Mouse (Mus musculus) kidney, postnatal 0 days (tissue): ENCODE measurements around the gene Pitpnm3. TPM values are rescaled to one million over a fixed set of nuclear protein-coding genes. Genes with fewer than 3 reads are reported as not detected.

ENCODE experiments used
- ATAC-seq: fragments of 200-750 bp; cut with Nextera tagmentation; replicated peaks from 2 replicates; pipeline ENCODE4 v1.8.0; 2017; ENCODE audit warnings: low read depth, moderate number of reproducible peaks, moderate TSS enrichment, moderate library complexity; ENCODE audit not compliant: low FRiP score
- DNase-seq: peaks from one replicate; pipeline ENCODE4 v3.0.0-alpha.2; 2016; ENCODE audit warnings: low spot score
- H3K27ac ChIP-seq: fragments of 300-500 bp; sonication (generic); 2 replicates; pipeline ENCODE4 v1.5.1; 2014; ENCODE audit warnings: mild to moderate bottlenecking
- H3K27me3 ChIP-seq: fragments of 300-500 bp; sonication (generic); 2 replicates; pipeline ENCODE4 v1.6.1; 2014; ENCODE audit warnings: low read length, mixed read lengths; ENCODE audit not compliant: insufficient read depth
- H3K36me3 ChIP-seq: fragments of 300-500 bp; sonication (generic); 2 replicates; pipeline ENCODE4 v1.6.1; 2014; ENCODE audit warnings: low read length, mixed read lengths; ENCODE audit not compliant: insufficient read depth
- H3K4me1 ChIP-seq: fragments of 300-500 bp; sonication (generic); replicated peaks from 2 replicates; pipeline ENCODE4 v1.6.1; 2014; ENCODE audit warnings: antibody characterized with exemption, low read length, mixed read lengths; ENCODE audit not compliant: insufficient read depth
- H3K4me2 ChIP-seq: fragments of 300-500 bp; sonication (generic); 2 replicates; pipeline ENCODE4 v1.6.1; 2014; ENCODE audit warnings: mild to moderate bottlenecking, low read length, moderate library complexity, mixed read lengths
- H3K4me3 ChIP-seq: fragments of 300-500 bp; sonication (generic); replicated peaks from 2 replicates; pipeline ENCODE4 v1.5.1; 2014; ENCODE audit warnings: low read depth, low read length
- H3K9ac ChIP-seq: fragments of 300-500 bp; sonication (generic); 2 replicates; pipeline ENCODE4 v1.6.1; 2014; ENCODE audit warnings: low read depth, low read length
- H3K9me3 ChIP-seq: fragments of 300-500 bp; sonication (generic); replicated peaks from 2 replicates; pipeline ENCODE4 v1.6.1; 2016; ENCODE audit warnings: low read length, inconsistent platforms, mixed read lengths
- CTCF ChIP-seq: IDR thresholded peaks from 2 replicates; pipeline ENCODE4 v1.5.1; 2016; ENCODE audit warnings: antibody characterized with exemption, low read depth, mild to moderate bottlenecking, moderate library complexity
- WGBS: fragments of 180-500 bp; shearing (Covaris S2); extraction: QIAGEN DNeasy Blood & Tissue Kit; methylation state at CpG from one replicate; pipeline ENCODE4 v1.1.7; 2014; 5-methylcytosine and 5-hydroxymethylcytosine counted together
- polyA plus RNA-seq: library from polyadenylated mRNA; unstranded; fragments of >200 nt; fragmentation: Nextera tagmentation; extraction: Ambion mirVana; gene quantifications from 2 replicates; pipeline ENCODE4 v1.2.1, GENCODE M21; 2015

Gene Pitpnm3
- polyA plus RNA-seq, 1 experiment from 2014 or later, result 0.42 TPM

- no peaks in the 10 kb centered on the region; the same call in 1 of the 2 replicates for H3K27me3 ChIP-seq
- H3K9ac ChIP-seq, result no peak overlapping the region
- DNase-seq (no peak), ATAC-seq (no peak)
- H3K36me3 ChIP-seq, result no peaks in the 10 kb centered on the region
- H3K4me2 ChIP-seq, result no peak overlapping the region
- no peak for TF ChIP-seq CTCF
- H3K4me3 ChIP-seq, result no peak overlapping the region
- no peaks in the 10 kb centered on the region for H3K4me1 ChIP-seq
- 18% methylated on average over 3 of the region's 3 CpGs for WGBS
- H3K9me3 ChIP-seq, result no peaks in the 10 kb centered on the region
- H3K27ac ChIP-seq, result no peak overlapping the region
Observed at GRCm38 (mm10) chr11:72095994-72096393, 39.6 kb downstream of the Pitpnm3 start.

DNA sequence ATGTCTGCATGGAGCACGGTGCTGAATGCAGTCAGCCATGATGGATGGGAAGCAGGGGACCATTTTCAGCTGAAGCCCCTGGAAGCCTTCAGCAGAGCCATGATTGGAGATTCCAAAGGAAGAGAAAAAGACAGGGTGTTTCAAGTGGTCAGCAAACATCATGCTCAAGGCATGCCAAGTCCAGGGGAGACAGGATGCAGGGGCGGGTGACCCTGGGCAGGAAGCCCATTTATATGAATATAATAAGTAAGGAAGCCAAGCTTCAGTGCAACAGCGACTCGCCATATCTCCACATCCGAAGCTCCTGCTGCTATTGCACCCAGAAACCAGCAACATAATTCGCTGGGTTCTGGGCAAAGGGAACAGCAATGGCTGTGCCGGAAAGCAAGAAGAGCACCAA is 41.1 kb downstream of the Pitpnm3 start:
- 64% methylated on average over 7 of the region's 7 CpGs for WGBS
- Histone ChIP-seq H3K9ac (no peak overlapping the region), H3K27me3 (no peaks in the 10 kb centered on the region), H3K4me3 (no peak overlapping the region), H3K4me2 (no peak overlapping the region), H3K4me1 (no peaks in the 10 kb centered on the region), H3K9me3 (no peaks in the 10 kb centered on the region), H3K36me3 (no peaks in the 10 kb centered on the region), H3K27ac (no peak overlapping the region)
- DNase-seq (peak; percentile 14), ATAC-seq (no peak)
- TF ChIP-seq CTCF, result no peak

- no peaks in the 10 kb centered on the region for H3K9me3 ChIP-seq
- 70% methylated on average over 8 of the region's 8 CpGs for WGBS
- H3K4me1 ChIP-seq, result no peaks in the 10 kb centered on the region
Observed at GRCm38 (mm10) chr11:72092390-72092789, 43.2 kb downstream of the Pitpnm3 start.

DNA sequence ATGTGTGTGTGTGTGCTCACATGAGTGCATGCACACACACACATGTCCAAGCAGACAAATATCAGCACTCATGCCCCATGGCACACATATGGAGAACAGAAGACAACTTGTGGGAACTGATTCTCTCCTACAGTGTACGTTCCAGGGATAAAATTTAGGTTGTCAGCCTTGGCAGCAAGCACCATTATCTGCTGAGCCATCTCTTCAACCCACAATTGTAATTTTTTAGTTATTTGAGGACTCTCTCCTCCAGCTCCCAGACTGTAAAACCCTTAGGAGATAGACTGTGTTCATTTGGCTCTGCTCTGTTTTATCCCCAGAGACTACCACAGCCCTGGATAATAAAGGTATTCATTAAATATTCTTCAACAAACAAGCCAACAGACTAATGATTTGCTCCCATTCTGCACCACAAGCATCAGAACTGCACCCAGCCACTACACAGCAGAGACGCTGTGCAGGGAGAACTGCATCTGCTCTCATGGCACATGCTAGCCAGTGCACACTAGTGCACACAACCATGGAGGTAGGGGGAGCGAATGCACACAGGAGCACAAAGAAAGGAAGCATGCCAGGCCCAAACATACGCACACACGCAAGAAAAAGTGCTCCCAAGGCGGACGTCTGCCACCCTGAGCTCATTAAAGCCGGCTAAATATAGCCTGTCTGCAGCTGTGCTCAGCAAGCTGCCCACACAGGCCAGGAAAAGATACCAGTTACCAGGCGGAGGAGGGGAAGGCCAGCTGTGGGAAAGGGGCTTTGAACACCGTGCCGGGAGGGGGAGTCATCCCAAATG is 49.1 kb downstream of the Pitpnm3 start:
- H3K9ac ChIP-seq, result no peak overlapping the region
- no peak overlapping the region for H3K4me3 ChIP-seq
- H3K36me3 ChIP-seq, result no peaks in the 10 kb centered on the region
- DNase-seq, result peak; percentile 53
- H3K27ac ChIP-seq, result no peak overlapping the region
- WGBS, result 31% methylated on average over 11 of the region's 11 CpGs
- no peaks in the 10 kb centered on the region for H3K9me3 ChIP-seq
- H3K4me1 ChIP-seq, result no peaks in the 10 kb centered on the region; the same call in 1 of the 2 replicates
- H3K4me2 ChIP-seq, result no peak overlapping the region
- ATAC-seq, result no peak
- TF ChIP-seq CTCF, result no peak
- H3K27me3 ChIP-seq, result no peaks in the 10 kb centered on the region

More at GRCm38 (mm10) chr11:72092390-72092789, 43.2 kb downstream of the Pitpnm3 start:
- no peak for TF ChIP-seq CTCF
- H3K4me3 ChIP-seq, result no peak overlapping the region
- no peak overlapping the region for H3K9ac ChIP-seq
- no peak overlapping the region for H3K4me2 ChIP-seq
- H3K36me3 ChIP-seq, result no peaks in the 10 kb centered on the region
- DNase-seq (no peak), ATAC-seq (no peak)
- no peaks in the 10 kb centered on the region for H3K27me3 ChIP-seq
- H3K27ac ChIP-seq, result no peak overlapping the region

GRCm38 (mm10) chr11:72084337-72084736 is 51.2 kb downstream of the Pitpnm3 start:
- no peak for TF ChIP-seq CTCF
- no peaks in the 10 kb centered on the region for H3K36me3 ChIP-seq
- no peaks in the 10 kb centered on the region for H3K27me3 ChIP-seq
- WGBS, result 93% methylated on average over 15 of the region's 15 CpGs
- DNase-seq (no peak), ATAC-seq (no peak)
- no peak overlapping the region for H3K4me2 ChIP-seq
- H3K4me3 ChIP-seq, result no peak overlapping the region
- H3K9me3 ChIP-seq, result no peaks in the 10 kb centered on the region
- no peak overlapping the region for H3K27ac ChIP-seq
- H3K9ac ChIP-seq, result no peak overlapping the region
- no peaks in the 10 kb centered on the region; the same call in 1 of the 2 replicates for H3K4me1 ChIP-seq

DNA sequence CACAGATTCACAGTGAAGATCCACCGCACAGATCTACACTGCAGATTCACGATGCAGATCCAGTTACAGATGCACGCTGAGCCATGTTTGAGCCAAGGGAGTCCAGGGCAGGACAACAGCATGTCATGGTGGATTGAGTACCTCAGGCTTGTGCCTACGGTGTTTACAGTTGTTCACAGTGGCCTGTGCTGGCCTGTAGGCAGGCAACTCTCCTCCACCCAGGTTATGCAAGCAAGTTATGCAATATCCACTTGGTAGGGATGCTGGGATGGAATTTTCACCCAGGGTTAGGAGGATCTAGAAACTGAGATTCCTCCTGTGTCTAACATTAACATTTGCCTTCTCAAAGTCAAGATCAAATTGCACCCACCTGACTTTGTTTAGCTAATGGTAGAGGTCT is 53.0 kb downstream of the Pitpnm3 start:
- Histone ChIP-seq H3K9me3 (no peaks in the 10 kb centered on the region), H3K4me3 (no peak overlapping the region), H3K27me3 (no peaks in the 10 kb centered on the region), H3K27ac (no peak overlapping the region), H3K4me1 (no peaks in the 10 kb centered on the region; the same call in 1 of the 2 replicates), H3K9ac (no peak overlapping the region), H3K36me3 (no peaks in the 10 kb centered on the region), H3K4me2 (no peak overlapping the region)
- DNase-seq (no peak), ATAC-seq (no peak)
- no peak for TF ChIP-seq CTCF
- WGBS, result 67% methylated on average over 4 of the region's 4 CpGs

DNA sequence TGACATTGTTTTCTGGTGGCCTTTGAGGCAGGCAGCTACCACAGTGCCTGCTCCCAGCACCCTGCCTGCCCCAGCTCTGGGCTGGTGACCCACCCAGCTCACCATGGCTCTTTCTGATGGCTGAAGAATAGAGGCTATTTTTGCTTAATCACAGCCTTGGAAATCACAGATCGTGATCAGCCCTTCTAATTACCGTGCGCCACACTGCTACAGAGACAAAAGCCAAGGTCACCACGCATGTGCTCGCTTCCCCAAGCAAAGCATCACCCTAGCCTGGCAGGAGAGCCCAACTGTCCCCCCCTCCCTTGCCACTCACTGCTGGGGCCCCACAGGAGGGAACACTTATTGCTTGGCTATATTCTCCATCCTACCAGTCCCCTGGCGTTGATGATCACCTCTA is 55.1 kb downstream of the Pitpnm3 start:
- no peak overlapping the region for H3K4me3 ChIP-seq
- H3K4me1 ChIP-seq, result no peaks in the 10 kb centered on the region
- H3K9me3 ChIP-seq, result no peaks in the 10 kb centered on the region
- no peak overlapping the region for H3K27ac ChIP-seq
- no peak overlapping the region for H3K9ac ChIP-seq
- no peak for DNase-seq
- no peak overlapping the region for H3K4me2 ChIP-seq
- 86% methylated on average over 6 of the region's 6 CpGs for WGBS
- no peaks in the 10 kb centered on the region for H3K27me3 ChIP-seq
- no peaks in the 10 kb centered on the region for H3K36me3 ChIP-seq
- ATAC-seq, result no peak
- no peak for TF ChIP-seq CTCF
